Mouse (Mus musculus): ENCODE data around the gene Skiv2l. TPM values are rescaled to one million over a fixed set of nuclear protein-coding genes. Genes with fewer than 3 reads are reported as not detected.
"Not testable (repeated sequence)": the region's sequence is repeated elsewhere in the genome, so short reads cannot be mapped to it uniquely, and the experiment has no call there.

Skiv2l gene
- polyA plus RNA-seq, 1 experiment from 2014 or later, result 37.3 TPM

DNA sequence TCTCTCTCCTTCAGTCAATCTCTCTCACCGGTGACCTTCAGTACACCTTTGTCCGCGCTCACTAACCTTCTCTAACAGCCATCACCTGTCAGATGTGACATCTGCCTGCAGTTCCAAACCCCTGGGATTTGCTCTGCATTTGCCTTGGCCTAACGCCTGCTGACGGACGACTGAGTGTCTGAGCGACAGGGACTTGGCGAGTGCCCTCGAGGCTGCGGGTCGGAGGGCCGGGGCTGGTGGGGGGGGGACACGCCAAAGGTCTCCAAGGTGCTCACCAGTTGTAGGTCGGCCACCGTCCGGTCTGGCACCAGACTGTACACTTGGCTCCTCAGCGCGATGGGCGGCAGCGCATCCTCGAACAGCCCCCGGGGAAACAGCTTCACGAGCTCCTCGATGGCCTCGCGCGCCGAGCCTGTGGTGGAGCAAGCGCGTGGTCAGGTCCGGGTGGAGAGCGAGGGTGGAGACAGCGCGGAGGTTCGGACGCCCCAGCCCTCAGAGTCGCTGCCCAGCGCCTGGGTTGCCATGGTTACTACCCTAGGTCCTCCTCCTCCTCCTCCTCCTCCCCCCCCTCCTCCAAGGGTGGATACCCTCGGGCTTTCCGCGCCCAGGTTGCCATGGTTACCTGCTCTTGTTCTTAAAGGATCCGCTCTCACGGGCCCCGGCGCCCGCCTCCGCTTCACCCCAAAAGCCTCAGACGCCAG lies 13.7 kb downstream of the Skiv2l start:
- Histone ChIP-seq H3K4me1 (replicated peaks; ENCODE audit: insufficient read depth, low read length) (peaks cover 5% of the 10 kb centered on the region; the same call in 1 of the 2 replicates), H3K27ac (peak overlapping the region; percentile 77), H3K4me3 (replicated peaks; ENCODE audit: low read depth, low read length) (peak overlapping the region; percentile 80), H3K27me3 (ENCODE audit: insufficient read depth, low read length) (no peaks in the 10 kb centered on the region), H3K9ac (ENCODE audit: low read depth, low read length) (peak overlapping the region; percentile 72), H3K36me3 (ENCODE audit: insufficient read depth, low read length) (peaks cover 30% of the 10 kb centered on the region), H3K4me2 (ENCODE audit: low read length) (peak overlapping the region; percentile 83), H3K9me3 (replicated peaks; ENCODE audit: low read length) (no peaks in the 10 kb centered on the region)
- peak; percentile 65 for ATAC-seq (replicated peaks; ENCODE audit: low FRiP score, low read depth)
- no peak for TF ChIP-seq CTCF (IDR thresholded peaks at IDR 0.05; ENCODE audit: low read depth)
- DNase-seq (ENCODE audit: low spot score), result no peak
- 4% methylated on average over 48 of the region's 48 CpGs for WGBS

DNA sequence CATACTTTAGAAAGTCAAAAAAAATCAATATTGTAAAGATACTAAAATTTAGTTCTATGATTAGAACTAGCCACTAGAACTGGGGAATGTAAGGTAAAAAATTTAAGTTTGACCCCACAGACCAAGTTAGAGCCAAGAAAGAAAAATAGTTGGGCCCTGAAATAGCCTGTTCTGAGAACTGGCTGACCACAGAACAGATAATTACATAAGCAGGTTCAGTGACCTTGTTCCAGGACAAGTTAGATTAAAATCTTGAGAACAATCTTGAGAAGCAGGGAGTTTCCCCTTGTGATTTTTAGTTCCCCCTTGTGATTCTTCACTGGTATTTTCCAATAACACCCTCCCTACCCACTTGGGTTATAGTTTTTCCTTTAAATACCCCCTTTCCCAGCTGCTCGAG lies 19.2 kb downstream of the Skiv2l start:
- DNase-seq (ENCODE audit: low spot score); H3K9ac ChIP-seq (ENCODE audit: low read depth, low read length); H3K27ac ChIP-seq; H3K9me3 ChIP-seq (replicated peaks; ENCODE audit: low read length); H3K4me2 ChIP-seq (ENCODE audit: low read length); H3K4me1 ChIP-seq (replicated peaks; ENCODE audit: insufficient read depth, low read length); ATAC-seq (replicated peaks; ENCODE audit: low FRiP score, low read depth); H3K27me3 ChIP-seq (ENCODE audit: insufficient read depth, low read length); H3K4me3 ChIP-seq (replicated peaks; ENCODE audit: low read depth, low read length): not testable (repeated sequence)
- H3K36me3 ChIP-seq (ENCODE audit: insufficient read depth, low read length), result peaks cover 36% of the 10 kb centered on the region; the same call in 1 of the 2 replicates
- WGBS, result 94% methylated on average over 1 of the region's 1 CpGs

DNA sequence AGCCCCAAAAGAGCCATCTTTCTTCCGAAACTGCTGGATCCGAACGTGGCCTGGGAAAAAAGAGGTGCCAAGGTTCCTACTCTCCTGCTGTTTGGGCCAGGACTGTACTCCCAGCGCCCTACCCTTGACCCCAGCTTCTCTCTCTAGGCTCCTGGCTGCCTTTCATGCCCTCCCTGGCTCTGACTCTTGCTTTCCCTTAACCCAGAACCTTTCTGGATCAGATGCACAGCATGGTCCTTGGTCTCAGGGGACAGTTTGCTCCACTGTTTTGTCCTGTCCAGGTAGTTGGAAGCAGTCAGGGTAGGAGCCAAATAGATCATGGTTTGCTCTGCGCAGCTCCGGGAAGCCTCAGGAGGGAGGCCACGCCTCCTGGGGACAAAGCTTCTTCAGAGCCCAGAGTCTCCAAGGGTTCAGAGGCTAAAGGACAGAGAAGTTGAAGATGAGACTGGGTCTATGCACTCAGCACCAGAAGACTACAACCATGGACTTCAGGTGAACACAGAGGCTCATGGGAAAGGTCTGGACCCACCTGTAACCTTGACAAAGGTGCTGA lies 35.1 kb downstream of the Skiv2l start:
- Histone ChIP-seq H3K4me1 (replicated peaks; ENCODE audit: insufficient read depth, low read length) (no peaks in the 10 kb centered on the region), H3K27me3 (ENCODE audit: insufficient read depth, low read length) (no peaks in the 10 kb centered on the region), H3K27ac (no peak overlapping the region), H3K36me3 (ENCODE audit: insufficient read depth, low read length) (no peaks in the 10 kb centered on the region), H3K9me3 (replicated peaks; ENCODE audit: low read length) (no peaks in the 10 kb centered on the region), H3K4me2 (ENCODE audit: low read length) (no peak overlapping the region), H3K4me3 (replicated peaks; ENCODE audit: low read depth, low read length) (no peak overlapping the region), H3K9ac (ENCODE audit: low read depth, low read length) (no peak overlapping the region)
- ATAC-seq (replicated peaks; ENCODE audit: low FRiP score, low read depth) (no peak), DNase-seq (ENCODE audit: low spot score) (no peak)
- 78% methylated on average over 7 of the region's 7 CpGs for WGBS
- no peak for TF ChIP-seq CTCF (IDR thresholded peaks at IDR 0.05; ENCODE audit: low read depth)

DNA sequence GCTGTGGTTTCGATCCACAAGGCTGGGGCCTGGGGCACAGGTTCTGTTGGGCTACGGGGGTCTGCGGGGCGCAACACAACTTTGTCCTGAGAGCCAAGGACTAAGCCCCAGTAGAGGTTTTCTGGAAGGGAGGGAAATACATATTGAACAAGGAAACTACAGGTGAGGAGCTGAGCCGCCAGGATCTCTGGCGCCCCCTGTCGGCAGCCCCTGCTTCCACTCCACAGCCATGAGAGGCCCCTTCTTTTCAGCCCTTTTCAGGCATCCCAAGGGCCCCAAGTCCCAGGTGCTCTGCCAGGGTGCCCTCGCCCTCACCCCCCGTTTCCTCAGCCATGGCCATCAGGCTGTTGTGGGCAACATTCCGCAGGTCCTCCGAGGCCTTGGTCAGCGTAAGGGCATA lies 36.3 kb downstream of the Skiv2l start:
- H3K27ac ChIP-seq; H3K9me3 ChIP-seq (replicated peaks; ENCODE audit: low read length); H3K4me3 ChIP-seq (replicated peaks; ENCODE audit: low read depth, low read length); H3K9ac ChIP-seq (ENCODE audit: low read depth, low read length); ATAC-seq (replicated peaks; ENCODE audit: low FRiP score, low read depth); H3K36me3 ChIP-seq (ENCODE audit: insufficient read depth, low read length); H3K4me1 ChIP-seq (replicated peaks; ENCODE audit: insufficient read depth, low read length); H3K27me3 ChIP-seq (ENCODE audit: insufficient read depth, low read length); H3K4me2 ChIP-seq (ENCODE audit: low read length): not testable (repeated sequence)
- TF ChIP-seq CTCF (IDR thresholded peaks at IDR 0.05; ENCODE audit: low read depth), result peak; percentile 61
- peak; percentile 16 for DNase-seq (ENCODE audit: low spot score)
- 64% methylated on average over 12 of the region's 12 CpGs for WGBS

DNA sequence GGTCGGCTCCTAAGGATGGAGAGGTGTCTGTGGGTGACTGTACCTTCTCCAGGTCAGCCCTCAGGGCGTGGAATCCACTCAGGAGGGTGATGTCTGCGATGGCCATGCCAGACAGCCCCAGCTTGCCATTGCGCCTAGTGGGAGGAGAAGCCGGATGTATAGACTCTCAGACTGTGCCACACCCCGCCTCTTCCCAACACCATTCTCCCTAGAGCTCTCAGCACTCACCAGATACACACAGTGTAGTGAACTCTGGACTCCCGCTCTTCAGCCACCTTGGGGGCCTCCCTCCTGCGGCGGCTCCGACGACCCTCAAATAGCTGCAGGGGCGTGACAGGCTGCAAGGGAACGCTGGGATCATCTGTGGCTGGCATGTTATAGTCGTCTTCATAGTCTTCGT lies 38.7 kb downstream of the Skiv2l start:
- 66% methylated on average over 15 of the region's 15 CpGs for WGBS
- Histone ChIP-seq H3K4me2 (ENCODE audit: low read length) (no peak overlapping the region), H3K9ac (ENCODE audit: low read depth, low read length) (no peak overlapping the region), H3K4me3 (replicated peaks; ENCODE audit: low read depth, low read length) (no peak overlapping the region), H3K4me1 (replicated peaks; ENCODE audit: insufficient read depth, low read length) (no peaks in the 10 kb centered on the region), H3K27me3 (ENCODE audit: insufficient read depth, low read length) (no peaks in the 10 kb centered on the region), H3K27ac (no peak overlapping the region), H3K9me3 (replicated peaks; ENCODE audit: low read length) (no peaks in the 10 kb centered on the region), H3K36me3 (ENCODE audit: insufficient read depth, low read length) (no peaks in the 10 kb centered on the region)
- DNase-seq (ENCODE audit: low spot score) (no peak), ATAC-seq (replicated peaks; ENCODE audit: low FRiP score, low read depth) (no peak)
- no peak for TF ChIP-seq CTCF (IDR thresholded peaks at IDR 0.05; ENCODE audit: low read depth)

DNA sequence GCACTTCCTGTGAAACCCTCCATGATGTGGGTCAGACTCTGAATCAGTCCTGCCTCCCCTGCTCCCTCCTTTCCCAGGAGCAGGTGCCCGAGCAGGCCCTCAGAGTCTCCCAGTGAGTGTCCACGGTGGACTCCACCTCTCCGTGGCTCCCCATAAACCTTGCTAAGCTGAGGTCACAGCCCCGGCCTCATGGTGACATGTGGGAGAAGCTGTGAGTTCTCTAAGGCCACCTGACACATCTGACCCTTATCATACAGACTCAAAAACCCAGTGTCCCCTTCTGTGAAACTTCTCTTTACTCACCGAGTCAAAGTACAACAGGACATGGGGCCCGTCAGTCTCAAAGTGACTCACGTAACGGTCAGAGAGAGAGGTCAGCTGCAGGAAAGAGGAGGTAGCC lies 39.2 kb downstream of the Skiv2l start:
- H3K9me3 ChIP-seq (replicated peaks; ENCODE audit: low read length); ATAC-seq (replicated peaks; ENCODE audit: low FRiP score, low read depth); H3K4me2 ChIP-seq (ENCODE audit: low read length); H3K4me3 ChIP-seq (replicated peaks; ENCODE audit: low read depth, low read length); H3K9ac ChIP-seq (ENCODE audit: low read depth, low read length); H3K36me3 ChIP-seq (ENCODE audit: insufficient read depth, low read length); H3K27me3 ChIP-seq (ENCODE audit: insufficient read depth, low read length); H3K27ac ChIP-seq; H3K4me1 ChIP-seq (replicated peaks; ENCODE audit: insufficient read depth, low read length); DNase-seq (ENCODE audit: low spot score): not testable (repeated sequence)
- 68% methylated on average over 8 of the region's 8 CpGs for WGBS

DNA sequence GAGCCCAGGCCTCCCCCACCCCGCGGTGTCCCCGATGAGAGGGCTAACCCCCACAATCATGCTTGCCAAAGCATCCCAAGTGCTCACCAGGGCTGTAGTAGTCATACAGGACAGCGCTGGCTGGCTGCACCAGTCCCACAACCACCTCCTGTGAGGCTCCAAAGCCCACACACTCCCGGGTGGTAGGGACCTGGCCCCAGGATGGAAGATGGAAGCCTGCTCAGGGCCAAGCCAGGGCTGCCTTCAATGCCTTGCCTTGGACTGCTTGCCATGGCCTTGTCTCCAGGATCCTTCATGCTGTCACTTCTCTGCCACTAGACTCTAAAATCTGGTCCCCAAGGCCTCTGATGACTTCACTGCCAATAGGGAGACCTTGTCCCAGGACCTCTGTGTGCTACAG lies 39.6 kb downstream of the Skiv2l start:
- not testable (repeated sequence) for H3K9me3 ChIP-seq (replicated peaks; ENCODE audit: low read length); H3K36me3 ChIP-seq (ENCODE audit: insufficient read depth, low read length); H3K4me1 ChIP-seq (replicated peaks; ENCODE audit: insufficient read depth, low read length); H3K27ac ChIP-seq; H3K27me3 ChIP-seq (ENCODE audit: insufficient read depth, low read length); ATAC-seq (replicated peaks; ENCODE audit: low FRiP score, low read depth); H3K4me3 ChIP-seq (replicated peaks; ENCODE audit: low read depth, low read length); H3K9ac ChIP-seq (ENCODE audit: low read depth, low read length); H3K4me2 ChIP-seq (ENCODE audit: low read length); DNase-seq (ENCODE audit: low spot score)
- 85% methylated on average over 5 of the region's 5 CpGs for WGBS
